Mouse (Mus musculus) midbrain, embryonic 12.5 days (tissue): Measurements from ENCODE around the gene Hoxc8. TPM values are rescaled to one million over a fixed set of nuclear protein-coding genes. Genes with fewer than 3 reads are reported as not detected.

ENCODE experiments used
- ATAC-seq: fragments of 200-750 bp; cut with Nextera tagmentation; 2 replicates; pipeline ENCODE4 v1.8.0; 2017; ENCODE audit warnings: low read depth, moderate TSS enrichment, moderate library complexity; ENCODE audit not compliant: low FRiP score
- H3K27ac ChIP-seq: fragments of 300-500 bp; sonication (generic); replicated peaks from 2 replicates; pipeline ENCODE4 v1.5.1; 2016; ENCODE audit warnings: mild to moderate bottlenecking
- H3K27me3 ChIP-seq: fragments of 300-500 bp; sonication (generic); 2 replicates; pipeline ENCODE4 v1.6.1; 2016; ENCODE audit warnings: mild to moderate bottlenecking
- H3K36me3 ChIP-seq: fragments of 300-500 bp; sonication (generic); 2 replicates; pipeline ENCODE4 v1.6.1; 2016
- H3K4me1 ChIP-seq: fragments of 300-500 bp; sonication (generic); 2 replicates; pipeline ENCODE4 v1.6.1; 2016
- H3K4me2 ChIP-seq: fragments of 300-500 bp; sonication (generic); replicated peaks from 2 replicates; pipeline ENCODE4 v1.6.1; 2016; ENCODE audit warnings: mild to moderate bottlenecking, moderate library complexity
- H3K4me3 ChIP-seq: fragments of 300-500 bp; sonication (generic); 2 replicates; pipeline ENCODE4 v1.5.1; 2016; ENCODE audit warnings: mild to moderate bottlenecking
- H3K9ac ChIP-seq: fragments of 300-500 bp; sonication (generic); replicated peaks from 2 replicates; pipeline ENCODE4 v1.6.1; 2016; ENCODE audit warnings: mild to moderate bottlenecking, moderate library complexity
- H3K9me3 ChIP-seq: fragments of 300-500 bp; sonication (generic); 2 replicates; pipeline ENCODE4 v1.6.1; 2016; ENCODE audit warnings: mild to moderate bottlenecking
- WGBS: fragments of 180-500 bp; shearing (Covaris S2); methylation state at CpG from one replicate; pipeline ENCODE4 v1.1.7; 2016; 5-methylcytosine and 5-hydroxymethylcytosine counted together
- polyA plus RNA-seq: library from polyadenylated mRNA; unstranded; fragments of >200 nt; fragmentation: Nextera tagmentation; extraction: Ambion mirVana; gene quantifications from 2 replicates; pipeline ENCODE4 v1.2.1, GENCODE M21; 2016

Gene Hoxc8
- polyA plus RNA-seq, 1 experiment from 2014 or later, result not detected

GRCm38 (mm10) chr15:103005308-103005707 lies 14.9 kb downstream of the Hoxc8 start:
- no peak overlapping the region for H3K27ac ChIP-seq
- no peak overlapping the region for H3K9ac ChIP-seq
- no peak overlapping the region for H3K4me3 ChIP-seq
- peaks cover 99% of the 10 kb centered on the region for H3K27me3 ChIP-seq
- no peaks in the 10 kb centered on the region for H3K36me3 ChIP-seq
- no peak overlapping the region for H3K4me2 ChIP-seq
- H3K4me1 ChIP-seq, result peaks cover 3% of the 10 kb centered on the region; the same call in 1 of the 2 replicates
- H3K9me3 ChIP-seq, result no peaks in the 10 kb centered on the region
- WGBS, result under 1% methylated on average over 17 of the region's 17 CpGs
- no peak for ATAC-seq

GRCm38 (mm10) chr15:103005797-103006196 lies 15.4 kb downstream of the Hoxc8 start:
- no peak overlapping the region for H3K9ac ChIP-seq
- WGBS, result 2% methylated on average over 5 of the region's 5 CpGs
- no peak overlapping the region for H3K4me2 ChIP-seq
- no peaks in the 10 kb centered on the region for H3K4me1 ChIP-seq
- ATAC-seq, result no peak
- H3K9me3 ChIP-seq, result no peaks in the 10 kb centered on the region
- peaks cover 99% of the 10 kb centered on the region for H3K27me3 ChIP-seq
- H3K27ac ChIP-seq, result no peak overlapping the region
- H3K36me3 ChIP-seq, result no peaks in the 10 kb centered on the region
- H3K4me3 ChIP-seq, result no peak overlapping the region

GRCm38 (mm10) chr15:103006326-103006725 lies 15.9 kb downstream of the Hoxc8 start:
- H3K4me1 ChIP-seq, result no peaks in the 10 kb centered on the region
- no peak overlapping the region for H3K9ac ChIP-seq
- no peak for ATAC-seq
- H3K27me3 ChIP-seq, result peaks cover 99% of the 10 kb centered on the region
- no peaks in the 10 kb centered on the region for H3K36me3 ChIP-seq
- no peak overlapping the region for H3K4me3 ChIP-seq
- H3K9me3 ChIP-seq, result no peaks in the 10 kb centered on the region
- H3K27ac ChIP-seq, result no peak overlapping the region
- no peak overlapping the region for H3K4me2 ChIP-seq
- WGBS, result 15% methylated on average over 1 of the region's 1 CpGs

GRCm38 (mm10) chr15:103009265-103010111 lies 19.1 kb downstream of the Hoxc8 start:
- H3K27me3 ChIP-seq, result peaks cover 99% of the 10 kb centered on the region
- under 1% methylated on average over 27 of the region's 27 CpGs for WGBS
- H3K36me3 ChIP-seq, result no peaks in the 10 kb centered on the region
- no peak overlapping the region for H3K4me3 ChIP-seq
- H3K9ac ChIP-seq, result no peak overlapping the region
- no peak overlapping the region for H3K27ac ChIP-seq
- 0 out of 2 replicates have a peak, but pooled peaks cover 2% of the 10 kb centered on the region for H3K4me1 ChIP-seq
- no peak for ATAC-seq
- H3K4me2 ChIP-seq, result no peak overlapping the region
- H3K9me3 ChIP-seq, result no peaks in the 10 kb centered on the region

GRCm38 (mm10) chr15:103010112-103010846 lies 19.9 kb downstream of the Hoxc8 start:
- H3K27me3 ChIP-seq, result peaks cover 99% of the 10 kb centered on the region
- no peak for ATAC-seq
- WGBS, result 1% methylated on average over 31 of the region's 31 CpGs
- H3K9me3 ChIP-seq, result no peaks in the 10 kb centered on the region
- 0 out of 2 replicates have a peak, but pooled peaks cover 2% of the 10 kb centered on the region for H3K4me1 ChIP-seq
- H3K36me3 ChIP-seq, result no peaks in the 10 kb centered on the region
- no peak overlapping the region for H3K4me3 ChIP-seq
- H3K27ac ChIP-seq, result no peak overlapping the region
- H3K9ac ChIP-seq, result no peak overlapping the region
- H3K4me2 ChIP-seq, result no peak overlapping the region

- H3K9me3 ChIP-seq, result no peaks in the 10 kb centered on the region
- no peak overlapping the region for H3K27ac ChIP-seq
- ATAC-seq, result no peak
- WGBS, result under 1% methylated on average over 28 of the region's 28 CpGs
- no peak overlapping the region for H3K9ac ChIP-seq
- H3K27me3 ChIP-seq, result peaks cover 99% of the 10 kb centered on the region
- no peaks in the 10 kb centered on the region for H3K36me3 ChIP-seq
- H3K4me1 ChIP-seq, result 0 out of 2 replicates have a peak, but pooled peaks cover 2% of the 10 kb centered on the region
- no peak overlapping the region for H3K4me2 ChIP-seq
- H3K4me3 ChIP-seq, result 0 out of 2 replicates have a peak overlapping the region, but pooled peaks have one; percentile 6
Observed at GRCm38 (mm10) chr15:103010847-103011555, 20.6 kb downstream of the Hoxc8 start.

GRCm38 (mm10) chr15:103011928-103012486 lies 21.6 kb downstream of the Hoxc8 start:
- Histone ChIP-seq H3K4me1 (0 out of 2 replicates have a peak, but pooled peaks cover 2% of the 10 kb centered on the region), H3K4me3 (no peak overlapping the region), H3K9me3 (no peaks in the 10 kb centered on the region), H3K27me3 (peaks cover 99% of the 10 kb centered on the region), H3K9ac (no peak overlapping the region), H3K27ac (no peak overlapping the region), H3K36me3 (no peaks in the 10 kb centered on the region), H3K4me2 (no peak overlapping the region)
- ATAC-seq, result no peak
- 1% methylated on average over 25 of the region's 26 CpGs for WGBS

GRCm38 (mm10) chr15:103013238-103013984 lies 23.0 kb downstream of the Hoxc8 start:
- Histone ChIP-seq H3K4me2 (no peak overlapping the region), H3K4me3 (no peak overlapping the region)
- ATAC-seq, result no peak

GRCm38 (mm10) chr15:103014166-103015008 lies 24.0 kb downstream of the Hoxc8 start:
- Histone ChIP-seq H3K4me2 (no peak overlapping the region), H3K4me1 (0 out of 2 replicates have a peak, but pooled peaks cover 2% of the 10 kb centered on the region), H3K4me3 (peak overlapping the region; percentile 19; the same call in 1 of the 2 replicates)

More at GRCm38 (mm10) chr15:103013238-103013984, 23.0 kb downstream of the Hoxc8 start:
- WGBS, result 3% methylated on average over 17 of the region's 17 CpGs
- peaks cover 99% of the 10 kb centered on the region for H3K27me3 ChIP-seq
- H3K9ac ChIP-seq, result no peak overlapping the region
- 0 out of 2 replicates have a peak, but pooled peaks cover 2% of the 10 kb centered on the region for H3K4me1 ChIP-seq
- no peak overlapping the region for H3K27ac ChIP-seq
- H3K9me3 ChIP-seq, result no peaks in the 10 kb centered on the region
- H3K36me3 ChIP-seq, result no peaks in the 10 kb centered on the region

GRCm38 (mm10) chr15:103015009-103015399 lies 24.6 kb downstream of the Hoxc8 start:
- WGBS, result 2% methylated on average over 28 of the region's 28 CpGs
- H3K36me3 ChIP-seq, result no peaks in the 10 kb centered on the region
- H3K9ac ChIP-seq, result no peak overlapping the region
- H3K4me3 ChIP-seq, result no peak overlapping the region
- H3K27ac ChIP-seq, result no peak overlapping the region
- peaks cover 99% of the 10 kb centered on the region for H3K27me3 ChIP-seq
- 0 out of 2 replicates have a peak, but pooled peaks cover 2% of the 10 kb centered on the region for H3K4me1 ChIP-seq
- H3K4me2 ChIP-seq, result no peak overlapping the region
- no peaks in the 10 kb centered on the region for H3K9me3 ChIP-seq
- ATAC-seq, result no peak

More at GRCm38 (mm10) chr15:103014166-103015008, 24.0 kb downstream of the Hoxc8 start:
- Histone ChIP-seq H3K9me3 (no peaks in the 10 kb centered on the region), H3K9ac (no peak overlapping the region), H3K36me3 (no peaks in the 10 kb centered on the region), H3K27me3 (peaks cover 99% of the 10 kb centered on the region), H3K27ac (no peak overlapping the region)
- ATAC-seq, result peak; percentile 30; the same call in 1 of the 2 replicates
- WGBS, result under 1% methylated on average over 43 of the region's 57 CpGs
